Mouse (Mus musculus) left cerebral cortex, adult 2 months (tissue): ENCODE measurements at regions not wholly inside any gene's neighbourhood (a gene's known extent, or its start where the extent isn't known, plus 50 kb on each side); places are given as distances from the start of the nearest gene placed in this dataset.

Experiments used
- DNase-seq, 2 experiments: peaks; one replicate each; pipeline ENCODE4 v3.0.0; 2021 to 2022; ENCODE audit warnings: low spot score in 2 of 2, mixed read lengths in 1 of 2; ENCODE audit errors: extremely low spot score in 1 of 2
- H3K27ac ChIP-seq: fragments of 200-600 bp; 2 replicates; pipeline ENCODE4 v1.8.1; 2022
- H3K4me3 ChIP-seq: fragments of 200-600 bp; 2 replicates; pipeline ENCODE4 v1.8.1; 2022
- CTCF ChIP-seq: fragments of 200-600 bp; IDR thresholded peaks from 2 replicates; pipeline ENCODE4 v1.8.1; 2022; ENCODE audit warnings: antibody characterized with exemption, mild to moderate bottlenecking, moderate library complexity
- intact Hi-C: fragments of 180-260 bp; cut with DNase I; formaldehyde crosslinking; loops from one replicate; pipeline ENCODE4 v1.15.1; 2025

GRCm38 (mm10) chr19:57558420-57558967 is 52.3 kb upstream of the Atrnl1 start:
- intact Hi-C loops = no loop called here
- no peak for TF ChIP-seq CTCF
- no peak overlapping the region for H3K27ac ChIP-seq

GRCm38 (mm10) chr19:57560757-57561156 is 50.1 kb upstream of the Atrnl1 start:
- TF ChIP-seq CTCF = no peak
- Histone ChIP-seq H3K4me3 (no peak overlapping the region), H3K27ac (no peak overlapping the region)
- DNase-seq = no peak
- intact Hi-C loops = no loop called here

More at GRCm38 (mm10) chr19:57558420-57558967, 52.3 kb upstream of the Atrnl1 start:
- no peak for DNase-seq
- H3K4me3 ChIP-seq = no peak overlapping the region
